Mouse (Mus musculus) liver, adult (tissue): ENCODE data around the gene Tom1l2.

Experiments used
- GATA4 ChIP-seq: IDR thresholded peaks from 2 replicates; pipeline ENCODE4 v1.6.1; 2014; ENCODE audit warnings: mild to moderate bottlenecking, low read length; ENCODE audit not compliant: insufficient replicate concordance

Gene Tom1l2

DNA sequence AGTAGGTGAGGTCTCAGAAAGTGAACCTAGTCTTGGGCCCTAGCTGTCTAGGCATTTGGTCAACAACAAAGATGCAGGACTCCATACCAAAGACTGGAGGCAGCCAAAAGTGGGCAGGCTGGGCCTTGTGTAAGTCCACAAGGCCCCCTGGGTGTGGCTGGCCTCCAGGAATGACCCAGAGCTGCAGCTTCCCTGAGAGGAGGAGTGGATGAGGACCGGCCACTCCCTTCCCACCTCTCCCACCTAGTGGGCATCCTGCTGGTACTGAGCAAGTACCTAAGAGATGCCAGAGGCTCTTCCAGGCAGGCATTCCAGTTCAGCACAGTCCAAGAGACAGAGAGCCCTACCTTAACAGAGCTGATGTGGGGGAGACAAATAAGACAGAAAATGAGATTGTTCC, 7.2 kb upstream of the Tom1l2 start:
- no peak for TF ChIP-seq GATA4

DNA sequence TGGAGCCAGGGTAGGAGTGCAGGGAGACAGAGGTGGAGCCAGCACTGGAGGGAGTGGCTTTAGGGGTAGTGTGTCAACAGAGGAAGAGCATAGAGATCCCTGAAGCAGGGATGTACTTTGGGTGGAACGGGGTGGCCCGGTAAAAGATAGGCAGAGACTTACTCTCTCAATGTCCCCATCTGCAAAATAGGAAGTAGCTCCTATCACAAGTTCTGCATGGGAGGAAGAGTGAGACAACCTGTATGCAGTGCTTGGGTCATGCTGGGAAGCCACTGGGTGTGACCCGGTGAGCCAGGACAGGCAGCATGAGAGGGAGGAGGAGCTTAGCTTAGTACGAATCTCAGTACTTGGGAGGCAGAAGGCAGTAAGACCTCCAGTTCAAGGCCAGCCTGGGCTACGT, 6.4 kb upstream of the Tom1l2 start:
- no peak for TF ChIP-seq GATA4

DNA sequence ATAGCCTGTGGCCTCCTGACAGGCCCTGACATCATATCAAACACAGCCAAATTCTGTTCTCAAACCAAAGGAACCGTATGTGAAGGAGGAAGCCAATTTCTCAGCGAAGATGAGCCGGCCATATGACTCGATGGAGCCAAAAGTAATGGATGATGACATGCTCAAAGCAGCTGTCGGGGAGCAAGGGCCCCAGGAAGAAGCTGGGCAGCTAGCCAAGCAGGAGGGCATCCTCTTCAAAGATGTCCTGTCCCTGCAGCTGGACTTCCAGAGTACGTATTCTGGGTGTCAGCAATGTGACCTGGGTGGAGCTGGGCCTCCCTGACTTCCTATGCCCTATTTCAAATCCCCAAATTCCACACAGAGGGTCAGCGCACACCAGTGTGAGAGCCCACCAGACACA, 5.8 kb upstream of the Tom1l2 start:
- no peak for TF ChIP-seq GATA4

DNA sequence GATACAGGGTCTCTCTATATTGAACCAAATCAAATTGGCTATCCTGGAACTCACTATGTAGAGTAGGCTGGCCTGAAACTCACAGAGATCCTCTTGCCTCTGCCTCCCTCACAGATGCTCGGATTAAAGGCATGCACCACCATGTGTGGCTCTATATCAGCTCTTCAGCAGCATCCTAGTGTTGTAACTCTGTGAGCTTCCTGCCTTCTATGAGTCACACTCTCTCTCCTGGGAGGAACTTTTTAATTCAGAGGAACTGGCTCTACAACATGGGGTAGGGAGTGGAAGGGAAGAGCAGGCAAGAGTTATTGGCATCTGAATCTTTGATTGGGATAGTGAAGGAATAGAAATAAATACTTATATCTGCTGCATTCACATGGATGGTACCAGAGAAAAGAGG, 4.4 kb upstream of the Tom1l2 start:
- no peak for TF ChIP-seq GATA4

DNA sequence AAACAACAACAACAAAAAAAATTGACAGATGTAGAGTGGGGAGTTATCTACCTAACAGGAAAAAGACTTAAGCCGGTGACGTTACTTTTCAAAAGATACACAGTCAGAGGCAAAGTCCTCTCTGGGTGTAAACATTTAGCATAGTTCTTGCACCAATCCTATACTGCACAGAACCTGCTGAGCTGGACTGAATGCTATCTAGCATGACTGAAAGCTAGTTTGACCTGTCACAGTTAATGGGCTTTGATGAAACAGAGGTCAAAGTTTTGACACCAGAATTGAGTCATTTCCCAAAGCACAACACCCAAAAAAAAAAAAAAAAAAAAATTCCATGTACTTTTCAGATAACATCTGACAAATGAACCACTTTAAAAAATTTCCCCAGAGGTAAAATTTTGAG, 3.2 kb upstream of the Tom1l2 start:
- TF ChIP-seq GATA4 = no peak

DNA sequence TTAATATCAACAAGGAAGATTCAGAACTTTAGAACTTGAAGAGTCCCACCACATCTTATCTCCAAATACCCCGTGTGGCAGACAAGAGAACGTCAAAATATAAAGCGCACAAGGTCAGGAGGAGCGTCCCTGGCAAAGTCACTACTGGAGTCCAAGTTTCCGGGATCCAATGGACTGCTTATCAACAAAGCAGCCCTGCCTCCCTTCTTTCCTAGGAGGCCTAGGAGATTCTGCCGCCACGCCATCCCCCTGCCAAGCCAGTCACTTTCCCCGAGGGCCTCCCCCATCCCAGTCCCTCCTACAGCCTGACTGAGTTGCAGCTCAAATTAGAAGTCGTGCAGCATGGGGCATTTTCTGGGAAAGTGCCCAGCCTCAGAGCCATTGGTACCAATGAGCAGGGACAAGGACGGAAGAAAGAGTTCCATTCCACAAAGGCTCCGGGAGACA, 757 bp downstream of the Tom1l2 start:
- TF ChIP-seq GATA4 = no peak

DNA sequence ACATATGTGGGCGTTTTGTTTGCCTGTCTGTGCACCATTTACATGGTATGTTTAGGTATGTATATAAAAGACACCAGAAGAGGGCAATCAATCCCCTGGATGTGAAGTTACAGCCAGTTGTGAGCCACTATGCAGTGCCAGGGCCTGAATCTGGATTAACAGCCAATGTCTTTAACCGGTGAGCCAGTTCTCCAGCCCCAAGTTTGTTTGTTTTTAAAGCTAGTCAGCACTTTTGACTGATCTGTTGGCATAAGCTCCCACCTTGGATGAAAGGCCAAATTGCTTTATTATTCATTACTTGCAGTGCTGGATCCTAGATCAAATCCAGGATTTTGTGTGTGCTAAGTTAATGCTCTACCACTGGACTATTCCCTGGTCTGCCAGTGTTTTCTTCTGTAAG, 1.3 kb downstream of the Tom1l2 start:
- no peak for TF ChIP-seq GATA4

DNA sequence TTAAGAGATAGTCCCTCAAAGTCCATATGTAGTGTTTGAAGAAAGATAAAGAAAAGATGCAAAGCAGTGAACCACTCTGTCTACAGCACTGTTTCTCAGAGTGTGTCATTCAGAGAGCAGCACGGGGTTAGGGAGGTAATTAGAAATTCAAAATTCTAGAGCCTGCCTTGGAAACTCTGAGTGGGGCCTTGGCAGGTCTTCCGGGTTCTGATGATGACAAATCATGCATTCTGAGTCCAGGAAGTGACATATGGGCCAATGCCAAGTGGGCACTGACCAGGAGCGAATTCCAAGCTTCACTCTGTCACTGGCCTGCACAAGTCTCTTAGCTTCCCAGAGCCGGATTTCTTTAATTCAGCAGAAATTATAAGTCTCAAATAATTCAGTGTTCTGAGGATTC, 6.2 kb downstream of the Tom1l2 start:
- no peak for TF ChIP-seq GATA4

DNA sequence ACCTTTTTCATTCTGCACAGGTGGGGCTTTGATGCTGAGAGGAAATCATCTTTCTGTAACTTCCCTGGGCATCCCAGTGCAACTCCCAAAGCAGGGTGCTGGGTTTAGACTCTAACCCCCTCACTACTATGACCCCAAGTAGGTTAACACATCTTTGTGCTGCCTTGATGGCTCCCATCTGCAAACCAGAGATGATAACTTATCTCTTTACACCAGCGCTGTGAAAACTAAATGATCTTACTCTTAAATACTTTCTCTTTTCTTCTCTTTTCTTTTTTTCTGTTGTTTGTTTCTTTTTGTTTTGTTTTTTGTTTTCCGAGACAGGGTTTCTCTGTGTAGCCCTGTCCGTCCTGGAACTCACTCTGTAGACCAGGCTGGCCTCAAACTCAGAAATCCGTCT, 6.8 kb downstream of the Tom1l2 start:
- TF ChIP-seq GATA4 = no peak

DNA sequence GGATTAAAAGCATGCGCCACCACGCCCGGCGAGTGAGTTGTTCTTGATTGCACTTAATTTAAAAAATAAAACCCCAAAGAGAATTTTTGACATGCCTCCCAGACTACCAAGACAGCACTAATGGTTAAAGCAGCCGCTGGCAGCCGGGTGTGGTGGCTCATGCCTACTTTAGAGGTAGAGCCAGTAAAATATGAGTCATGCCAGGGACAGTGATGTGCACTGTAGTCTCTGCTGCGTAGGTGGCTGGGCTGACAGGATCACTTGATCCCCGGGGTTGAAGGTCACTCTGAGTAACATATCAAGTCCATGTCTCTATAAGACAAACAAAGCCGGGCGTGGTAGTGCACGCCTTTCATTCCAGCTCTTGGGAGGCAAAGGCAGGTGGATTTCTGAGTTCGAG, 13.3 kb downstream of the Tom1l2 start:
- TF ChIP-seq GATA4 = no peak

DNA sequence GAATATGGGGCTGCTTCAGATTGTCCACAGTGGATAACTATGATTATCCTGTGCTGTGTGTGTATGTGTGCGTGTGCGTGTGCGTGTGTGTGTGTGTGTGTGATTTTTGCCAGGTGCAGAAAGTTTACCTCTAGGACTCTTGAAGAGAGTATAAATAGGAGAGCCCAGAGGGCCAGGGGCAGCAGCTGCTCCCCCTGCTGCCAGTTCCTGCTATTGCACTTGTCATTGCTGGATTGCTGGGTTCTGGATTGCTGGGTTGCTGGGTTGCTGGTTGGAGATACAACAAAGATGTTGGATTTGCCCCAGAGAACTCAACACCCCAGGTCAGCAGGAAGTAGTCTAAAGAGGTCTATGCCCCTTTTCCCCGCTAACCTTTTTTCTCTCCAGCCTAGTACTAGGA, 14.4 kb downstream of the Tom1l2 start:
- no peak for TF ChIP-seq GATA4

DNA sequence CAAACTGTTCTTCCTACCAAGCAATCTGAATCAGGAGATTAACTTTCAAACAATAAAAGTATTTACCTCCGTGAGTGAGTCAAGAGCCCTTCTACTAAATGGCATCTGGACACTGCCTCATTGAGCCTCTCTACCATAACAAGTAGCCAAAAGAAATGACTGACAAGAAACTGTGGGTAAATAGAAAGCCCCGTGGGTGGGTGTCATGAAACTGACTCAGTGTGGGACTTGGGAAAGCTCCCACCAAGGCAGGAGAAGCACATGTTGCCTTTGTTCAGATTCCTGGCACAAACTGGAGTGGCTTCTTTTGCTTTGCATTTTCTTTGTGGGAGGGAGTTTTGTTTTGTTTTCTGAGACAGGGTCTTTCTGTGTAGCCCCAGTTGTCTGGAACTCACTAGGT, 16.9 kb downstream of the Tom1l2 start:
- TF ChIP-seq GATA4 = no peak

DNA sequence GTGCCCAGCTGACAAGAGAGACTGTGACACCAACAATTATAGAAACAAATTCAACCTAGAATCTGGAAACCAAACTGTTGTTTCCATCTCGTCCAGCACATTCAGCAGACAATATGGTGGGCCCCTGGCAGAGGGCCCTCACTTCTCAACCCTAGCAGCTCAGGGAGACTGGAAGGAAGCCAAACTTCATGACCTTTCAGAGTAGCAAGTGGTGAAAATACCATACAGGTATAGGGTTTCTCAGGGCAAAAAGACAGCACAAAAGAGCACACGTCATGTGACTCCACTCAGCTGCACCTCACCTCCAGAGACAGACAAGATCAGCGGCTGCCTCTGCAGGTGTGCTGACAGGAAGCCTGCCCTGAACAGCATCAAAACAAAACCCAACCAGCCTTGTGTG, 18.6 kb downstream of the Tom1l2 start:
- TF ChIP-seq GATA4 = no peak

DNA sequence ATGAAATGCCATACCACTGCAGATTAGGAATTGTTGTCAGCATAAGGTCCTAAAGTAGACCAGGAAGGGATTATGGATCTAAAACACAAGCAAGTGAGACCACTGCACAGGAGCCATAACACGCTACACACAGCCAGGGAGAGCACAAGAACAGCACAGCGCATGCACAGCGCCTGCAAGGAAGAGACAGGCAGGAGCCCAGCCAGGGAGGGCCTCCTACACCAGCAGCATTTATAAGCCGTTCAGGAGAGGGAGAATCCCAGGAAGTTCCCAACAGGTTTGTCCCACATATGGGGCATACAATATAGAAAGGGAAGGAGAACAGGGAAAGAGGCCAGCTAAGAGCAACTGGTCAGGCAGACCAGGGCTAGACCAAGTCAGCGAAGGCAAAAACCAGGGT, 19.2 kb downstream of the Tom1l2 start:
- no peak for TF ChIP-seq GATA4

DNA sequence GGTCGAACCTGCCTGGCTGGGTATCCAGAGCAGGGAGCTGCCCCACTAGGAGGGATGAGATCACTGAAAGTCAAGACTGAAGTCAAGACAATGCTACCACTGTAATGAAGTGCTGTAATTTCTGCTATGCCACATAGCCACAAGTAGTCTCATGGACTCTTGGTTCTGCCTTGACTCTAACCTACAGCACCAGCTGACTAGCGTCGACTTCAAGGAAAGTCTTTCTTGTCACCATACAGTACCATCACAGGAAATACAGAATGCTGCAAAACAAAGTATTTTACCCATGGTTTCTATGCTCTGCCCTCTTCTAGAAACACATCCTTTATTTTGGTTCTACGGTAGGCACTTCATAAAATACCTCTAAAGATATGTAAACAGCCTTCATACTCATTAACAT, 22.2 kb downstream of the Tom1l2 start:
- no peak for TF ChIP-seq GATA4

DNA sequence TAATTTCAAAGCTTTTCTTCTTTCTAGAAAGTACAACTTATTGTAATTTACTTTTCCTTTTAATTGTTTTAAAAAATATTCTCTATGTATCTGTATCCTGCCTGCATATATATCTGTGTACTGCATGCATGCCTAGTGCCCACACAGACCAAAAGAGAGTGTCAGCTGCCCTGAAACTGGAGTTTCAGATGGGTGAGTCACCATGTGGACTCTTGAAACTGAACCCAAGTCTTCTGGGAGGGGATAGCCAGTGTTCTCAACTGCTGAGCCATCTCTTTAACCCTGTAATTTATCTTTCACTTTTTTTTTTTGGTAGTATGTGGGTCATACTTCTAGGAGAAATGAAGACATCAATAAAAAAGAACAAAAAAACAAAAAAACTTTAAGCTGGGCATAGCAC, 29.0 kb downstream of the Tom1l2 start:
- no peak for TF ChIP-seq GATA4

DNA sequence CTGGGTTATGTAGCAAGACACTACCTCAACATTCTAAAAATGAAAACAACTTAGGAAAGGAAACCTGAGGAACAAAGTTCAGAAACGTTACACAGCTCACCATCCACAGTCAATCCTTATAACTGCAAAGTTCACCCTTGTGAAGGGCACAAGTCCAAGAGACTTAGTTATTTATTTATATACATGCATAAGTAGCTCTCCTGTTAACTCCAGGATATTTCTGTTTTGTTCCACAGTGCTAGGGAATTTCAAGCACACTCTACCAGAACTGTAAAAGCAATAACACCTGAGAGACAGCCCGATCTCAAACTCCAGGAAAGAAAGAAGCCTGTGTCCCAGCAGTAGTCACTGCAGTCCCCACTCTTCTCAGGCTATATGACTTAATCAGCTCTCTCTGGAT, 31.3 kb downstream of the Tom1l2 start:
- TF ChIP-seq GATA4 = no peak

DNA sequence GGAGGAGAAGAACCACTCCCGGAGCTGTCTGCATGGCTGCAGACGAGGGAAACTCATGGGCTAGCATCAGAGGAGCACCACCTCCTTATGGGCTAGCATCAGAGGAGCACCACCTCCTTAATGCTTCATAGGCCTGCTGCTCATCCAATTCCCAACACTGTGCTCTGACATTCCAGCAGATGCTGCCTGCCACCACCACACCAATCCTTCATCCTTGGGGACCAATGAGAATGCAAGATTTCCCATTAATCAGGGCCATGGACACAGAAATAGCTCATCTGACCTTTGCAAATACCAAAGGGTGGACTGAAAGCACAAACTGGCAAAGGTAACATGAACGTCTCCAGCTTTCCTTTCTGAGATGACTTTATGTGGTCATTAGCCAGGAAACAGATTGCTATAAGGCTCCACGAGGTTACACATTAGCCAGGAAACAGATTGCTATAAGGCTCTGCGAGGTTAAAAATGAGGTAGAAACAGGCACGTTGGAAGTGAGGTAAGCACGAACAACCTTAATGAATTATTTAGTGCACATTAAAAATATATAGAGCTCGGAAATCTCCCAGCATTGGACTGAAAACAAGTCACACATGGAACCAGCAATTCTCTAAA, 32.2 kb downstream of the Tom1l2 start:
- TF ChIP-seq GATA4 = no peak

DNA sequence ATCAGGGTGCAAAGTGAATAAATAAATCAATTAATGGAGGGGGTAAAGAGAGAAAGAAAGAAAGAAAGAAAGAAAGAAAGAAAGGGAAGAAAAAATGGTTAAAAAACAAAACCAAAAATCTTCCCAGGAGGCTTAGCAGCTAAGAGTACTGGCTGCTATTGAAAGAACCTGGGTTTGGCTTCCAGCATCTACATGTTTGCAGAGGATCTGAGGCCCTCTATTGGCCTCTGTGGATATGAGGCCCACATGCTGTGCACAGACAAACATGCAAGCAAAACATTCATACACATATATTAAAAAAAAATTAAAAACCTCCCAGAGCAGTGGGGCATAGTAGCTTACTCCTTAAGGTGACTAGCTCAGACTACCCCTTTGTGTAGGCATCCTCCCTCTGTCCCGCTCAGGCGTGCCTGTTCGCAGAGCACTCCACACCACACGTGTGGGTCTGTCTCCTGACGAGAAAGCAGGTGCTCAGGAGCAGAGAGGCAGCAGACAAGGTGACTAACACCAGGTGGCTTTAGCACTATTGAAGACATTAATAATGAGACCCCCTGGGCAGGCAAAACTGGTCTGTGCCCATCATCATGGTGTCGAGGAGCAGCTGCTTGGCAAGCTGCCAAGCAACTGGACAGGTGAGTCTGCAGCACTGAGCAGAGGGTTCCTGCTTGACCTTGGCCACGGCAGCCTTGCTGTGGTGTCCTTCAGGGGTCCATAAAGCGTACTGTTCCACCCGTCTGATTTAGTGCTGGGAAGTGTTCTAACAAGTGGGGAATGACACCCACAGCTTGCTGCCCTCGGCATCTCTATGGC, 33.2 kb downstream of the Tom1l2 start:
- TF ChIP-seq GATA4 = no peak
